Mouse (Mus musculus) heart, embryonic 15.5 days (tissue): ENCODE measurements at regions not wholly inside any gene's neighbourhood (a gene's known extent, or its start where the extent isn't known, plus 50 kb on each side); places are given as distances from the start of the nearest gene placed in this dataset. TPM values are rescaled to one million over a fixed set of nuclear protein-coding genes. Genes with fewer than 3 reads are reported as not detected.

Source experiments
- ATAC-seq: fragments of 200-750 bp; cut with Nextera tagmentation; replicated peaks from 2 replicates; pipeline ENCODE4 v1.8.0; 2017; ENCODE audit warnings: low read depth, moderate TSS enrichment; ENCODE audit not compliant: insufficient number of reproducible peaks, insufficient read depth, low FRiP score
- H3K27ac ChIP-seq: fragments of 300-500 bp; sonication (generic); 2 replicates; pipeline ENCODE4 v1.5.1; 2015; ENCODE audit warnings: mild to moderate bottlenecking, inconsistent platforms
- H3K27me3 ChIP-seq: fragments of 300-500 bp; sonication (generic); 2 replicates; pipeline ENCODE4 v1.6.1; 2015; ENCODE audit warnings: inconsistent platforms
- H3K36me3 ChIP-seq: fragments of 300-500 bp; sonication (generic); 2 replicates; pipeline ENCODE4 v1.6.1; 2015; ENCODE audit warnings: mild to moderate bottlenecking, inconsistent platforms
- H3K4me1 ChIP-seq: fragments of 300-500 bp; sonication (generic); replicated peaks from 2 replicates; pipeline ENCODE4 v1.6.1; 2015; ENCODE audit warnings: inconsistent platforms
- H3K4me2 ChIP-seq: fragments of 300-500 bp; sonication (generic); 2 replicates; pipeline ENCODE4 v1.6.1; 2015; ENCODE audit warnings: inconsistent platforms, mild to moderate bottlenecking, moderate library complexity
- H3K4me3 ChIP-seq: fragments of 300-500 bp; sonication (generic); 2 replicates; pipeline ENCODE4 v1.5.1; 2015; ENCODE audit warnings: mild to moderate bottlenecking, inconsistent platforms
- H3K9ac ChIP-seq: fragments of 300-500 bp; sonication (generic); 2 replicates; pipeline ENCODE4 v1.6.1; 2015; ENCODE audit warnings: mild to moderate bottlenecking, inconsistent platforms
- H3K9me3 ChIP-seq: fragments of 300-500 bp; sonication (generic); replicated peaks from 2 replicates; pipeline ENCODE4 v1.6.1; 2016; ENCODE audit warnings: inconsistent platforms
- WGBS: fragments of 180-500 bp; shearing (Covaris S2); methylation state at CpG from one replicate; pipeline ENCODE4 v1.1.7; 2015; ENCODE audit warnings: mixed read lengths; 5-methylcytosine and 5-hydroxymethylcytosine counted together
- microRNA-seq: library from miRNA; unstranded; fragments of <30 nt; microRNA quantifications from one replicate; pipeline ENCODE4, GENCODE M21; 2016

GRCm38 (mm10) chr12:94795913-94796615, 896.0 kb upstream of the Flrt2 start:
- Histone ChIP-seq H3K4me3 (no peak overlapping the region), H3K27ac (no peak overlapping the region), H3K9ac (no peak overlapping the region), H3K4me2 (no peak overlapping the region), H3K36me3 (no peaks in the 10 kb centered on the region), H3K27me3 (no peaks in the 10 kb centered on the region), H3K9me3 (no peaks in the 10 kb centered on the region), H3K4me1 (no peaks in the 10 kb centered on the region)
- ATAC-seq, result no peak
- WGBS, result 48% methylated on average over 5 of the region's 5 CpGs

GRCm38 (mm10) chr12:94804692-94805091, 887.3 kb upstream of the Flrt2 start:
- no peaks in the 10 kb centered on the region for H3K4me1 ChIP-seq
- no peaks in the 10 kb centered on the region for H3K27me3 ChIP-seq
- WGBS, result 89% methylated on average over 1 of the region's 1 CpGs
- ATAC-seq, result no peak
- no peaks in the 10 kb centered on the region for H3K36me3 ChIP-seq
- H3K27ac ChIP-seq, result no peak overlapping the region
- H3K4me2 ChIP-seq, result no peak overlapping the region
- no peak overlapping the region for H3K4me3 ChIP-seq
- no peak overlapping the region for H3K9ac ChIP-seq
- H3K9me3 ChIP-seq, result no peaks in the 10 kb centered on the region

GRCm38 (mm10) chr12:94831400-94831799, 860.6 kb upstream of the Flrt2 start:
- Histone ChIP-seq H3K36me3 (no peaks in the 10 kb centered on the region), H3K27ac (no peak overlapping the region), H3K9ac (no peak overlapping the region), H3K27me3 (no peaks in the 10 kb centered on the region), H3K4me2 (no peak overlapping the region), H3K4me3 (no peak overlapping the region), H3K9me3 (no peaks in the 10 kb centered on the region), H3K4me1 (no peaks in the 10 kb centered on the region)
- WGBS, result 86% methylated on average over 2 of the region's 2 CpGs
- ATAC-seq, result no peak

GRCm38 (mm10) chr12:94862720-94863119, 829.3 kb upstream of the Flrt2 start:
- H3K27ac ChIP-seq, result no peak overlapping the region
- no peak overlapping the region for H3K4me3 ChIP-seq
- H3K9ac ChIP-seq, result no peak overlapping the region
- no peaks in the 10 kb centered on the region for H3K4me1 ChIP-seq
- H3K4me2 ChIP-seq, result no peak overlapping the region
- H3K9me3 ChIP-seq, result no peaks in the 10 kb centered on the region
- ATAC-seq, result no peak
- no peaks in the 10 kb centered on the region for H3K36me3 ChIP-seq
- H3K27me3 ChIP-seq, result no peaks in the 10 kb centered on the region

GRCm38 (mm10) chr12:94910816-94911215, 781.2 kb upstream of the Flrt2 start:
- Histone ChIP-seq H3K36me3 (no peaks in the 10 kb centered on the region), H3K9me3 (no peaks in the 10 kb centered on the region), H3K4me2 (no peak overlapping the region), H3K27ac (no peak overlapping the region), H3K27me3 (no peaks in the 10 kb centered on the region), H3K4me1 (no peaks in the 10 kb centered on the region), H3K4me3 (no peak overlapping the region), H3K9ac (no peak overlapping the region)
- WGBS, result 80% methylated on average over 2 of the region's 2 CpGs
- ATAC-seq, result no peak

GRCm38 (mm10) chr12:94943067-94943466, 749.0 kb upstream of the Flrt2 start:
- Histone ChIP-seq H3K36me3 (no peaks in the 10 kb centered on the region), H3K4me3 (no peak overlapping the region), H3K9ac (no peak overlapping the region), H3K4me1 (no peaks in the 10 kb centered on the region), H3K27ac (no peak overlapping the region), H3K4me2 (no peak overlapping the region), H3K9me3 (no peaks in the 10 kb centered on the region), H3K27me3 (no peaks in the 10 kb centered on the region)
- WGBS, result 65% methylated on average over 6 of the region's 6 CpGs
- no peak for ATAC-seq

Small RNA genes in the stretch of these regions (microRNA-seq; reads per million reads assigned to microRNA genes)
- gene Mir8099-2, result not detected
